Mouse (Mus musculus) liver, postnatal 0 days (tissue): ENCODE measurements around the gene Keap1.

ENCODE experiments used
- CTCF ChIP-seq: sonication (generic); IDR thresholded peaks from 2 replicates; pipeline ENCODE4 v1.5.1; 2016; ENCODE audit warnings: antibody characterized with exemption, low read depth
- EP300 ChIP-seq: IDR thresholded peaks from 2 replicates; pipeline ENCODE4 v1.6.1; 2016; ENCODE audit warnings: antibody characterized with exemption, low read depth, mild to moderate bottlenecking

GRCm38 (mm10) chr9:21233366-21233765, 5.8 kb downstream of the Keap1 start:
- TF ChIP-seq CTCF (no peak), EP300 (no peak)
